Mouse (Mus musculus): ENCODE results near the gene Sec61a2.

Gene Sec61a2

DNA sequence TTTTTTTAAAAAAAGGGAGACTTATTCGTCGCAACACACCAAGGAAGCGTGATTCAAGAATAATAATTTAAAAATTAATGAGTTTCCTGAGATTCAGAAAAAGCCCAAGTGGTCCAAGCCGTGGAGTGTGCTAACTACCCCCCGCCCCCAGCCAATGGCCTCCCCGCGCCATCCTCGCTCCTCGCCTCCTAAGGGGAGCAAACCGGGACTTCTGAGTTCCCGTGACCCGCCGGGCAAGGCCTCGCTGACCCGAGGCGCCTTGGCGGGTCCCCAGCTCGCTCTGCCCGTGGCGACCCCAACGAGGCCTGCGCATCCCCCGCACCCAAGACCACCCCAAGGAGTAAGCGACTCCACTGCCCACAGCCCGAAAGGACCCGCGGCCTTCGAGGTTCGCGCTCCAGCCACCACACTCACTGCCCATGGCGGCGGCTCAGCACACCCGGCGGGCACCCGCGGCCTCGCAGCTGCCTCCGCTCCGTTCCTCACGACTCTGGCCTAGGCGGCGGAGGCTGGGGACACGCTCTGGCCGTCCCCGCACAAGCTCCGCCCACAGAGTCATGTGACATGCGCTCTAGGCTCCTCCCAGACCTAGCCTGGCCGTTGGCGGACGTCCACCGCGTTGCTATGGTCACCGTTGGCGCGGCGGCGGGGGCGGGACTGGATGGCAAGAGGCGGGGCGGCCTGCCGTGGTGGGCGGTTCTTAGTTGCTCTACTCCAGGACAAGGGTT, at the start of gene Sec61a2:
Gene Sec61a2 (minus strand): TSS at position 590 of the 728 bp plus-strand sequence.
- peak; percentile 97 for DNase-seq (ENCODE audit: low read depth, low spot score)

GRCm38 (mm10) chr2:5943071-5943470, 47.8 kb upstream of the Sec61a2 start:
- DNase-seq (ENCODE audit: low read depth, low spot score): no peak

DNA sequence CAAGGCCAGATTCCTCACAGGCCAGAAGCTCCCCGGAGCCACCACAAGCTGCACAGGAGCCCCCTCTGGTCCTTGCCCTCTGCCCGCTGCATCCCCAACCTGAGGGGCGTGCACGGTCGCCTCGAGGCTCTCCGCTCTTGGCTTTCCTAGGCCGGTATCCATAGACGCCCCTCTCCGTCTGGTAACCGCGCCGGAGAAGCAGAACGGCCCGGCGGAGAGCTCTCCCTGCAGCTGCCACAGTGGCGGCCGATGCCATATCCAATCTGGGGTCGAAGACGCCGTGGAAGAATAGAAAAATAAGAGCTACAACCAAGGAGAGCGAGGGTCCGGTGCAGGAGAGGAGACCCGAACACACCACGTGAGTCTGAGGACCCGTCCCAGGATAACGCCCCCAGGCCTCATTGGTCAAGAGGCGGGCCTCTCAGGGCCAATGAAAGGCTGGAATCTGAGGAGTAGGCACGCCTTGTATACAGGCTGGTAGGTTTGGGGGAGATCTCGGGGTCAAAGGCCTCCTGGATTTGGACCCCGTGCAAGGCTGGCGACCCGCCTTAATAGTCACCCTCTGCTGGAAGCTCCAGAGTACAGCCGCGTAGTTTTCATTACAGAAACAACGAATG, 47.3 kb upstream of the Sec61a2 start, which contains the start of gene Dhtkd1:
Gene Dhtkd1 (minus strand): TSS at position 377 of the 617 bp plus-strand sequence.
- DNase-seq (ENCODE audit: low read depth, low spot score): no peak

DNA sequence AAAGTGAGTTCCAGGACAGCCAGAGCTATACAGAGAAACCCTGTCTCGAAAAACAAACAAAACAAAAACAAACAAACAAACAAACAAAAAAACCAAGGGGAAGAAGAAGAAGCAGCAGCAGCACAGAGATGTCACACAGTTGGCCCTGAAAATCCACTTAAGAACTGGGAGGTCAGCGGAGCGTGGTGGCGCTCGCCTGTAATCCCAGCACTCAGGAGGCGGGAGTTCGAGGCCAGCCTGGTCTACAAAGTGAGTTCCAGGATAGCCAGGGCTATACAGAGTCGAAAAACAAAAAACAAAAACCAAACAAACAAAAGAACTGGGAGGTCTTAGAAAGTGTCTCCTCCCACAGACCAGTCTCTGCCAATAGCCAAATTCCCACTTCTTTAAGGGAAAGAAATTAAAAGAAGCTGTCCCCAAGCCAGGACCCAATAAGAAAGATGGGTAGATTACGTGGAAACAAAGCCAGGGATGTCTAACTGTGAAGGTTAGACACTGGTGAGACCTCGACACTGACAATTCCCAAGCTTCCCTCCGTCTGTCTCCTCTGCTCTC, 46.7 kb upstream of the Sec61a2 start:
- no peak for DNase-seq (ENCODE audit: low read depth, low spot score)

DNA sequence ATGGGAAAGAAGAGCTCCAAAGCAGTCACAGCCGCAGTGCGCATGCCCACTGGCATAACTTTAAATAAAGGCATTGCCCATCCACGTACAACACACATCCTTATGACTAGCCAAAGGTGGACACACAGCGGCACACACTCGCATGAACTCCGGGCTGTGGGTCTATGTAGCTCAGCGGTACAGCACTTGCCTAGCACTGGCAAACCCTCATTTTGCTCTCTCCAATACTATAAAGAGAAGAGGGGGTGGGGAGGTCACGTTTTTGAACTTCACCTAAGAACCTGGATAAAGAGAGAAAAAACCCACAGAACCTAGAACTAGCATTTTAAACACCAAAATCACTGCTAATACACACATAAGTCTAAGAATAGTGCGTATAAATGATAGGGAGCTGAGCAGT, 45.7 kb upstream of the Sec61a2 start:
- no peak for DNase-seq (ENCODE audit: low read depth, low spot score)

GRCm38 (mm10) chr2:5939911-5940310, 44.7 kb upstream of the Sec61a2 start:
- no peak for DNase-seq (ENCODE audit: low read depth, low spot score)

GRCm38 (mm10) chr2:5939319-5939718, 44.1 kb upstream of the Sec61a2 start:
- no peak for DNase-seq (ENCODE audit: low read depth, low spot score)

- no peak for DNase-seq (ENCODE audit: low read depth, low spot score)
These were observed 41.3 kb upstream of the Sec61a2 start for GRCm38 (mm10) chr2:5936550-5936949.

DNA sequence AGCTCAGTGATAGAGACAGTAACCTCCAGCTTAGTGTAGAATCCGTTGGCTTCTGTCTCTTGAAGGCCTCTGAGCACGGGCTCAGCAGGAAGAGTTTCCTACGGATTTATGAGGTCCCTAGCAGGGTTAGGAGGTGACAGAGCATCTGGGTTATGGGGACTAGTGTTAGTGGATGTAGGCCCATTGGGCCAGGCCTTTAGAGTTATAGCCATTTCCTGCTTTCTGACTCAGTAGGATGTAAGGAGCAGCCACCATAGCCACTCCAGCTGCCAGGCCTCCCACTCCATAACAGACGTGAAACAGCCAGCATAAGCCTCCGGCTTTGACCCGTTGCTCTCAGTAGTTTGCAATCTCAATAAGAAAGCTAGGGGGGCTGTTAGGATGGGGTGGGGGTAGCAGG, 40.8 kb upstream of the Sec61a2 start:
- DNase-seq (ENCODE audit: low read depth, low spot score): no peak

- DNase-seq (ENCODE audit: low read depth, low spot score): no peak
These were observed 39.7 kb upstream of the Sec61a2 start for GRCm38 (mm10) chr2:5934936-5935335.

DNA sequence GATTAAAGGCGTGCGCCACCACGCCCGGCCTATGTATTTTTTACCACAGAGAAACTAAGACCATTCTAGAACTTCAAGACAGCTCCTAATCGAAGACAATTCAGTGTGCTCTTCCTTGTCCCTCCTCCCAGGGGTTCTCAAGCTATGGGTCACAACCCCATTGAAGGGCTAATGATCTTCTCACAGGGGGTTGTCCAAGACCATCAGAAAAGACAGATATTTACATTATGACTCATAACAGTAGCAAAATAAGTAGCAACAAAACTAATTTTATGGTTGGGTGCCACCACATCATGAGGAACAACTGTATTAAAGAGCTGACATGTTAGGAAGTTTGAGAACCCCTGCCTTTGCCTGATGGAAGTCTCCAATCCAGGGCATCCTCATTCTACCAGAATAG, 36.7 kb upstream of the Sec61a2 start:
- no peak for DNase-seq (ENCODE audit: low read depth, low spot score)

- no peak for DNase-seq (ENCODE audit: low read depth, low spot score)
These were observed 35.2 kb upstream of the Sec61a2 start for GRCm38 (mm10) chr2:5930291-5931054.

DNA sequence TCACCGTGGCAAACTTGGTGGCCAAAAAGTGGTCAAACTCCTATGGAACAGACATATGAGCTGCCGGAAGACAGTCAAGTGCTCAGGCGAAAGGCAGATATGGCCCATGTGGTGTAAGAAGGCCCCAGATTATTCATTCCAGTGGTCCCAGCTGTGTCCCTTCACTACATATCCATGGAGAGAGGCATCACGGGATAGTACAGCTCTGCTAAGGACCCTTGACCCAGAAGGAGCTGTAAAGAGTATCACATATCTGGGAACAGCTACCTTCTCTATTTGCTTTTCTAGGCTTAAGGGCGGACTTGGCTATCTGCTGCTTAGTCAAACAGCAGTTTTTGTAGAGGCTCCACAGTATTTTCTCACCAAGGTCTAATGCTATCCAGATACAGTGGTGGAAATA, 34.6 kb upstream of the Sec61a2 start:
- DNase-seq (ENCODE audit: low read depth, low spot score): no peak

DNA sequence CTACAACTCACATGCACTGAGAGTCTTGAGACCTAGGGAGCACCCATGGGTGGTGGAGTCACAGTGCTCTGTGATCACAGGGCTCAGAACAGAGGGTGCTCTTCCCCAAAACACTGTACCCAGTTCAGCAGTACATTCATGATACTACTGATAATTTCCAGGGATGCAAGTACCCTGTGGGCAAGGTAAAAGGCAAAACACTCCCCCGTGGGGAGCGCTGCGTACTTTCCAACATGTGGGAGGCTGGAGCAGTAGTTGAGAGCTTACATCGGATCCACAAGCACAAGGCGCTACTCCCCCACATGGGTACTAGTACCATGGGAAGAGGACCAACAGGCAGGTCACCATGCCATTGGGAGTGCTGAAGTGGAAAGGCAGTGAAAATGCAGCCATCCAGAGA, 32.2 kb upstream of the Sec61a2 start:
- no peak for DNase-seq (ENCODE audit: low read depth, low spot score)

GRCm38 (mm10) chr2:5923786-5924185, 28.6 kb upstream of the Sec61a2 start:
- no peak for DNase-seq (ENCODE audit: low read depth, low spot score)

GRCm38 (mm10) chr2:5922823-5923222, 27.6 kb upstream of the Sec61a2 start:
- DNase-seq (ENCODE audit: low read depth, low spot score): no peak

DNA sequence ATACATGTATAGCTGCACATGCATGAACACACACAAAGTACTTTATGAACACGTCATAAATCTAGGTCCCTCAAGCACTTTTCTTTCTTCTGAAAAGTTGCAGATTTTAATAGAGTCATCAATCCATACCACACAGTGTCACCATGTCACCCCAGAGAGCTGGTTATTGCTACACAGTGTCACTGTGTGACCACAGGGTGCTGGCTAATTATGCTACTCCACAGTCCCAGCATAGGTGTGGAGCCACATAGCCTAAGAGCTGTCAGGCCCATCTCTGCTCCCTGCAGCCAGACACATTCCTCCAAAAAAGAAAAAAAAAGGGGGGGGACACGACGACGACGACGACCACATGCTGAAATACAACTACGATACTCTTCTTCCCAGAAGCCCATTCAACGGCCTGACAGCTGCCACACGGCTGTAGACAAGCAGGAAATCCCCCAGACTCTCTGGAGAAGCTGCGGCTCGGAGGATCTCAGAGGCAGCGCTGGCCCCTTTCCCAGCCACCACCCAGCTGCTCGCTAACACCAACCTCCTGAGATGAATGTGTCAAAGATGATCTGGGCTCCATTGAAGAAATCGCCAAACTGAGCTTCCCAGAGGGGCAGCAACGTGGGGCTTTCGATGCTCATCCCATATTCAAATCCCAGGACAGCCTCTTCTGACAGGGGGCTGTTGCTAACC, 16.2 kb upstream of the Sec61a2 start:
- DNase-seq (ENCODE audit: low read depth, low spot score): no peak

DNA sequence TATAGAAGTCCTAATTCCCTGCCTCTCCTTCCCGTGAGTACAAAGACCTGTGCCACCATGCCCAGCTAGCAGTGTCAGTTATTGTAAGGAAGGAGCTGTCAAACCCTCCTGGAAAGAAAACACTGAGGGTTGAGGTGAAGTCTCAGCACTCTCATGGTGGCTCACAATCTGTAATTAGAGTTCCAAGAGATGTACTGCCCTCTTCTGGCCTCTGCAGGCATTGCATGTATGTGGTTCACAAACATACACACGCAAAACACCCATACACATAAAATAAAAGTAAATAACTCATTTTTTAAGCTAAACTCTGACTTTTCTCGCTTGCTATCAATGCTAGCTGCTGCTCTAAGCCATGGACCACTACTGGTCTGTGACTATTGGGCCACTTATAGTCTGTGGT, 11.4 kb upstream of the Sec61a2 start:
- peak; percentile 54 for DNase-seq (ENCODE audit: low read depth, low spot score)

DNA sequence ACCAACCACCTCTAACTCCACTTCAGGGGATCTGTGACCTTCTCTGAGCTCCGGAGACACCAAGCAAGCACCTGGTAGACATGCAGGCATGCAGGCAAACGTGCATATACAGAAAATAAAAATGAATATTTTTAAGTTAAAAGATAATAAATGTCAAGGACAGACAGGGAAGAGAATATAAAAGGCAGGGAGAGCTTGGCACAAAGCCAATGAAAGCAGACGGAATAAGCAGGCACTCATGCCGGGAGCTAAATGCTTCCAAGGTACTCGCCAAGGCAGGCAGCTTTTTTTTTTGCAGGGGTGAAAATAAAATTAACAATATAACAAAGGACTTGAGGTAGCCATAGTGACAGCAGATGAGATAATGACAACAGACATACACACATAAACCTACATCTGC, 10.9 kb upstream of the Sec61a2 start:
- DNase-seq (ENCODE audit: low read depth, low spot score): no peak

GRCm38 (mm10) chr2:5900145-5900544, 4.9 kb upstream of the Sec61a2 start:
- no peak for DNase-seq (ENCODE audit: low read depth, low spot score)

GRCm38 (mm10) chr2:5894296-5894695, 936 bp downstream of the Sec61a2 start:
- DNase-seq (ENCODE audit: low read depth, low spot score): no peak

DNA sequence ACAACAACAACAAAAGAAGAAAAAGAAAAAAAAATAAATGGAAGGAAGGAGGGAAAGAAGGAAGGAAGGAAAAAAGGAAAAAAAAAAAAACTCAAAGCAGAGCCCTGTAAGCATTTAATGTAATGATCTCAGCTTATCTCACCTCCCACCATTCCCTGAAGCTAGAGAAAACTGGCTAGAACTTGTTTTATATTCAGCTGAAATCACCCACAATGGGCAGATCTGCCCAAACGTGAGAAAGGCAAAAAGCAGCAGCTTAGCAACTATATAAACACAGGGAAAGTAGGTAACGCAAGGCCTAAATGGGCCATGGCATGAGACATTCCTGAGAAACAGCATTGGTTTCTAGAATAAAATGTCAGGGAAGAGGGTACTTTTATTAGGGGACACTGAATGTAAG, 5.8 kb downstream of the Sec61a2 start:
- DNase-seq (ENCODE audit: low read depth, low spot score): no peak

Data from c-Kit-negative CD71-positive TER-119-positive erythroid progenitor cells, embryonic 14.5 days (primary cell).